Mouse (Mus musculus) layer of hippocampus, adult 11-12 months (tissue): ENCODE data around the gene Olfr969.
"Not testable (repeated sequence)": the region's sequence is repeated elsewhere in the genome, so short reads cannot be mapped to it uniquely, and the experiment has no call there.

Source experiments
- DNase-seq: peaks from one replicate; pipeline ENCODE4 v3.0.0; 2022; ENCODE audit warnings: low spot score

Gene Olfr969

DNA sequence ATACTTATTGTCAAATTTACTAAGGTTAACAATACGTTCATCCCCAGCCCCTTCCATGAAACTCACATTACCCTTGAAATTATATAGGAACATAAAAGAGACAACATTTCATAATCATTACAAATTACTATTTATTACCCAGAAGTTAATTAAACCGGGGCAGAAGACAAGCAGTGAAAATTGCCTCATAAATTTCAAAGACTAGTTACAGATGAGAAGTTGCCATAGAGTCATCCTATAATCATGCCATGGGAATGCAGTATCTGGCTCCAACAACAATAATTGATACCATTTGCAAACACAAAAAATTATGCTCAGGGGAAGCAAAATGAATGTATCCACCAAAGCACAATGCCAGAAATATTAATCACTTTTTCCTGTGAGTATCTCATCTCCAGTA lies at the start of gene Olfr969:
Gene Olfr969 (plus strand): TSS at position 388 of the 400 bp plus-strand sequence.
- DNase-seq = no peak

- no peak for DNase-seq
Observed at GRCm38 (mm10) chr9:39745949-39746348, 44.8 kb upstream of the Olfr969 start, which contains the start of gene Olfr967. TSS of gene Olfr967 (plus strand) at chr9:39746249.

DNA sequence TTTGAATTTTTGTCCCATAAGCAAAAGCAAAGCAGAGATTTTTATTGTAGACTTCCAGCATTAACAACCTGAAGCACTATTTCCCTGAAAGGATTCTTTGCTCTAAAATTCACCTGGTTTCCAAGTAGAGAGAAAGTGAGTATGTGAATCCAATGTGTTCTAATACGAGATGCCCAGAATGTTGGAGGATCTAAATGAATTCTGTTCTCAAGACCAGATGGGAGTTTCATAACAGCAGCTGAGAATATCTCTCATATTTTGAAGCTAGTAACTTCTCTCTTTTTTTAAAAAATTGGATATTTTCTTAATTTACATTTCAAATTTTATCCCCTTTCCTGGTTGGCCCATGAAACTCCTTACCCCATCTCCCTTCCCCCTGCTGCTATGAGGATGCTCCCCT lies 44.3 kb upstream of the Olfr969 start:
- no peak for DNase-seq

- no peak for DNase-seq
Observed at GRCm38 (mm10) chr9:39783153-39783552, 7.6 kb upstream of the Olfr969 start, which contains the start of gene Olfr968. TSS of gene Olfr968 (minus strand) at chr9:39783253.

- DNase-seq = no peak
Observed at GRCm38 (mm10) chr9:39808560-39808959, 17.8 kb downstream of the Olfr969 start, which contains the start of gene Olfr970. TSS of gene Olfr970 (plus strand) at chr9:39808860.

DNA sequence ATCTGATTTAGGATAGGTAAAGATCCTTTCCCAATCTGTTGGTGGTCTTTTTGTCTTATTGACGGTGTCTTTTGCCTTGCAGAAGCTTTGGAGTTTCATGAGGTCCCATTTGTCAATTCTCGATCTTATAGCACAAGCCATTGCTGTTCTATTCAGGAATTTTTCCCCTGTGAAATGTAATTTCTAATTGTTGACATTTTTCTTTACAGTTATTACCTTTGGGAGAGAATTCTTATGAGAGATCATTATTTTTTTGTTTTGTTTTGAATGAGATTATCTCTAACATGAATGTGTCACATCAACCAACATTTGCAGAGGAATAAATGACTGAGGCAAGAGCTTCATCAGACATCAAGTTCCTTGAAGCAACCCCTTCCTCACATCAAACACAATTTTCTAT lies 45.8 kb downstream of the Olfr969 start, which contains the start of gene Olfr971:
Gene Olfr971 (plus strand): TSS at position 301 of the 400 bp plus-strand sequence.
- DNase-seq = not testable (repeated sequence)
